Mouse (Mus musculus): ENCODE measurements around the gene Adm.

The Adm gene

DNA sequence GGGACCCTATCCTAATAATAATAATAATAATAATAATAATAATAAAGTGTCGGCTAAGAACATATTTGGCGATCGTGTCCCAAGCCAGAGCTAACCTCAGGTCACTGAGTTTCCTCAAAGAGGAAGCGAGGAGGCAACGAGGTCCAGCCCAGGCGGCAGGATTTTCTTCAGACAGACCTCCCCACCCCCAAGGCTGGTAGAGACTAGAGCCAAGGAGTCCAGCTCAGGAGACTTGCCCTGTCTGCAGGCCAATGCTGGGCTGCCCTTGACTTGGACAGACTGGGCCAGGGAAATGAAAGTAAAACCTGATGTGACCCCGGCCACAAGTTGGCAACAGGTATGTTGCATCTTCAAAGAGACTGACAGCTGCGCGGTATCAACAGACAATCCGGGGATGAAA is 2.0 kb upstream of the Adm start:
- TF ChIP-seq GATA4 (IDR thresholded peaks at IDR 0.05; ENCODE audit: insufficient replicate concordance, low read length), result no peak

DNA sequence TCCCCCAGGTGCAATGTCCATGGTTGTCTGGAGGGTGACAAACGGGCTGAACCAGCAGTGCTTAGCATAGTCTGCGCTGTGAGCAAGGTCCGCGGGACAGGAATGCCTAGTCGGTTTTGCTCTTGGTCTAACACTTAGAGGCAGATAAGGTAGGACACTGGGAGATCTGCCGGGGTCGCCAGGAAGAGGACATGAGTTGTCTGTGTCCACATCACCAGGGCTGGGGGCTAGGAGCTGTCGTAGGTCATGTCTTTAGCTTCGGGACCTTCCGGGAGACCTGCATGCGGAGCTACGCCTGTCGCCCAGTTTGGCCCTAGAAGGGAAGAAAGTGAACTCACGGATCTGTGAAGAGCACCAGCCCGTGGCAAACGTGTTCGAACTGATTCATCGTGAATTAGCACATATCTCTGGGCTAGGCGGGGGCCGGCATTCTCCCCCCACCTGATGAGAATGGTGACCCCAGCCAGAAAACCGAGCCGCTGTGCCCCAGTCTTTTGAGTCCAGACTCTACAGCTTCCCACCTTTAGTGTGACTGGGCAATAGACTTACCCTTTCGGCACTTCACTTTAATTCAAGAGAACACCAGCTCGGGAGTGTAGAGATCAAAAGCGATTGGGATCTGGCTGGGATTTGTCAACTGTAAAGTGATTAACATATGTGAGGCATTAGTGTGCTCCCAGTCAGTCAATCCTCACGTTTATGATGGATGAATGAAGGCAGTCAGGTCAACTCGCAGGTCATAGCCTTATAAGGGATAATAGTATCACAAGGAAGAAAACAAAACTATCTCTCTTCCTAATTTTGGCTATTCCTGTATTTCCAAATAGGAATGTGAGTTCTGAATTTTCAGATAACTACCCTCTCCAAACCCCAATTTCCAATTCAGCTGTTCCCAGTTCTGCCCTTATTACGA is 1.0 kb upstream of the Adm start:
- no peak for TF ChIP-seq GATA4 (IDR thresholded peaks at IDR 0.05; ENCODE audit: insufficient replicate concordance, low read length)

DNA sequence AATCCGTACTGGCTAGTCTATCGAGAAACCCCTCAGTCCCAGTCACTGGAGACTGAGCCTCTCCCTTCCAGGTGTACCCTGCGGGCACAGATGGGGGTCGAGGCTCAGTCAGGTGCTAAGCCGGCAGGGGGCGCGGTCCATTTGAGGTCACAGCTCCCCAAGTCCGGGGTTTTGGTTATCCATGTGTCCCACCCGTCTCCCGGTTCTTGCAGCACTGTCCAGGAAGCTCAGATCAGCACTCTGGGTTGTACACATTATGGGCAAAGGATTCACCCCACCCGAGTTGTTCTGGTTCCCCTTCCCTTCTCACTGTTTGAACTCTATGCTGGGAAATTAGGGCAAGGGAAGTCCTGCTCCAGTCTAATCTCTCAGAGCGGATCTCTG is 370 bp upstream of the Adm start:
- no peak; the same call in 1 of the 2 replicates for TF ChIP-seq GATA4 (IDR thresholded peaks at IDR 0.05; ENCODE audit: insufficient replicate concordance, low read length)

DNA sequence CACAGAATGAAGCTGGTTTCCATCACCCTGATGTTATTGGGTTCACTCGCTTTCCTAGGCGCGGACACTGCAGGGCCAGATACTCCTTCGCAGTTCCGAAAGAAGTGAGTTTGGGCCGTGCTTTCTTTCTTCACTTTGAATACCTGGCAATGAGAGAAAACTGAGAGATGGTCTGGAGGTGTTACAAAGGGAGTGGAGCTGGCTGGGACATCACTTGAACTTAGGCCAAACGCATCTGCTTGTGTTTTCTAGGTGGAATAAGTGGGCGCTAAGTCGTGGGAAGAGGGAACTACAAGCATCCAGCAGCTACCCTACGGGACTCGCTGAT is 776 bp downstream of the Adm start:
- no peak for TF ChIP-seq GATA4 (IDR thresholded peaks at IDR 0.05; ENCODE audit: insufficient replicate concordance, low read length)

GRCm38 (mm10) chr7:110628611-110629354 is 1.3 kb downstream of the Adm start:
- TF ChIP-seq GATA4 (IDR thresholded peaks at IDR 0.05; ENCODE audit: insufficient replicate concordance, low read length), result no peak

- TF ChIP-seq GATA4 (IDR thresholded peaks at IDR 0.05; ENCODE audit: insufficient replicate concordance, low read length), result no peak
These were observed 2.6 kb downstream of the Adm start for GRCm38 (mm10) chr7:110629892-110630666.

- no peak for TF ChIP-seq GATA4 (IDR thresholded peaks at IDR 0.05; ENCODE audit: insufficient replicate concordance, low read length)
These were observed 3.9 kb downstream of the Adm start for GRCm38 (mm10) chr7:110631136-110631888.

DNA sequence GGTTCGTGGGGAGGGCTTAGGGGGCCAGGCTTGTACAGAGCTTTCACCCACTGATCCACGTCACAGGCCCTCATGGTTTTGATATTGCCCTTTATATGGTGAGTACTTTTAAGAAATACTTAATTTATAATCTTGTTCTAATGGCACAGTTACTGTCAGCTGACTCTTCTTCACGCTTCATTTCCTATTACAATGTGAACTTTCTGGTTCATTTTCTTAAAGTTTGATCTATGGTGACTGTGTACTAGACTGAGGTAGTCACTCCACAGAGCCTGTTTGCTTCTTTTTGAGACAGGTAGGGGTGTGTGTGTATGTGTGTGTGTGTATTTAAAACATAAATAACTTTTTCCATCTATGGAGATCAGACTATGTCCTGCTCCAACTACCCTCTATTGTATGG is 8.5 kb downstream of the Adm start:
- TF ChIP-seq GATA4 (IDR thresholded peaks at IDR 0.05; ENCODE audit: insufficient replicate concordance, low read length), result no peak

DNA sequence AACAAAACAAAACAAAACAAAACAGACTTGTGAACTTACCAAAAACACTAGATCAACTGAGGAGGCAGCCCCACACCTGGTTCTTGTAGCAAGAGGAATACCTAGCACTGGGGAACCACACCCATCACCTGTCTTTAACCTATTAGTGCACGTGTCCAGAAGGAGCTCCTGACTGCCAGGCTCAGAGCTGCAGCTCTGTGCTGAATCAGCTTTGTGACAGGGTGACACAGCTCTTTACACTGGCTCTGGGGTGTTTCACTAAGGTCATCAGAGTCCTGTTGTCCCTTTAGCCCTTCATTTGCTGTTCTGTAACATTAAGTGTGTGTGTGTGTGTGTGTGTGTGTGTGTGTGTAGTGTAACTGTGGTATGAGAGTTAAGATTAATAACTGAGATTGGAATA is 9.1 kb downstream of the Adm start:
- TF ChIP-seq GATA4 (IDR thresholded peaks at IDR 0.05; ENCODE audit: insufficient replicate concordance, low read length), result no peak

DNA sequence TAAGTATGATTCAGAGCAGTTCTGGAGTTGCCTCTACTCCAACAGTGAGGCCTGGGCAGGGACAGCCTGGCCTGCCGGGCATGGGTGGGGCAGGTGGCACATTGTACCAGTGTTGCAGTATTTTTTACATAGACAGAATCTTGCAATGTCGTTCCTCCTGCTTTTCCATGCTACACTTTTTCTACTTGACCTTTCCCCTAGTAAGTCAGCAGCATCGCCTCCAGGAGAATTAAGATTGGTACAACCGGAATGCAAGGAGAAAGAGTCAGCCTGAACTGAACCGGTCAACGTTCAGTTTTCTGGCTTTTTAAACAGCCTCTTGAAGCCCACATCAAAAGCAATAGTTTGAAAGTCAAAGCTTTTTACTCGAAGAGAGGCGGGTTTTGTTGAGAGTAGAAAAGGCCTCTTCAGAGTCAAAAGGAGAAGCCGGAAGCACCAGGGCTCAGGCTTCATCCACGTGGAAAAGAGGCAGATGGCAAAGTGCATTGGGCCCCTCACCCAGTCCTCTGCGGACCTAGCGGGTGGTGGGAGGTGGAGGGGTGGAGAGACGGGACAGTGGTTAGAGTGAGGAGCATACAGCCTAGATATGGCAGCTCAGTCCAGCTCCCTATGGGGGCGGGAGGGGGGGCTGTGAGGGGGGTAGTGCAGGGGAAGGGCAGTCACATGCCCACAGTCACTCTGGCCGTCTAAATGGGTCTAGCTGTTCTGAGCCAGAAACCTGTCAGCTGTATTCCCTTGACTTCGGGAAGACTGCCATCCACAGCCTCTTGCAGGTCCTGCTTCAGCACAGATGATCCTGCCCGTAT is 11.0 kb downstream of the Adm start:
- TF ChIP-seq GATA4 (IDR thresholded peaks at IDR 0.05; ENCODE audit: insufficient replicate concordance, low read length), result no peak

GRCm38 (mm10) chr7:110639291-110639915 is 11.9 kb downstream of the Adm start:
- no peak for TF ChIP-seq GATA4 (IDR thresholded peaks at IDR 0.05; ENCODE audit: insufficient replicate concordance, low read length)

DNA sequence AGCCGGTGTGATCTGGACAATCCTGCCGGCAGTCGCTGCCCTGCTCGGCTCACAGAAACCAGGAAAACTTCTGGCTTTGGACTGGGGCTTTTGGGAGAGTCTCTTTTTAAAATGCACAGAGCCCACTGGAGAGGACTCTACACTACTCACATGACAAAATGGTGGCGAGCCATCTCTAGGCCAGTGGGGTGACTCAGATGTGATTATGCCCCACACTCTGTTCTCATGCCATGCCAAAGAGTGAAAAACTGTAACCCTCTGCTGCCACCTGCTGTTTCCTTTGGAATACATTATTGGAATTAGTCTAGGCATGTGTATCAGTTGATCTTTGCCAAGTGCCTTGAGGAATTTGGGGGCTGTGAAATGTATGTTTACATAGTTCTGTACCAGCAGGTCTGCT is 17.9 kb downstream of the Adm start:
- no peak for TF ChIP-seq GATA4 (IDR thresholded peaks at IDR 0.05; ENCODE audit: insufficient replicate concordance, low read length)

DNA sequence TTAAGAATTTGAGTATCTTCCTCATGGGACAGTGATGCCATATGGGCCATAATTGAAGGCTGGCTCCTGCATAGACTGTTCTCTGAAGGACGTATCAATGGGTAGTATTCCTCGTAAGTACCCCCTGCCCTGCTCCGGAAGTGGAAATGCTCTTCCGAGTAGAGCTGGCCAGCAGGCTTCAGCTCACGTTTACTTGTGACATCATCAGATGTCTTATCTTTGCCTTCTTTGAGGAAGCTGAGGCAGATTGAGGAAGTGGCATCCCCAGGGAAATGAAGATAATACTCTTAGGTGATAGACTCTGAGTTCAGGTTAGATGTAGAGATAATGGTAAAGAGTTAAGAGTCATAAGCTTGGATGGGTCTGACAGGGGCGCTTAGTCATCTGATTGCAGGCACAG is 18.4 kb downstream of the Adm start:
- no peak for TF ChIP-seq GATA4 (IDR thresholded peaks at IDR 0.05; ENCODE audit: insufficient replicate concordance, low read length)

Measured in liver, adult (tissue).